Mouse (Mus musculus): Measurements from ENCODE around the gene Klk1b26. TPM values are rescaled to one million over a fixed set of nuclear protein-coding genes. Genes with fewer than 3 reads are reported as not detected.
"Not testable (repeated sequence)": the region's sequence is repeated elsewhere in the genome, so short reads cannot be mapped to it uniquely, and the experiment has no call there.

Gene Klk1b26
- not detected in 2 replicates for total RNA-seq (2014; fragmentation: Nextera tagmentation)
- not detected in 2 replicates for total RNA-seq (2017)

GRCm38 (mm10) chr7:44011868-44012267 lies at the start of gene Klk1b26:
TSS of gene Klk1b26 (plus strand) at chr7:44012168.
- not testable (repeated sequence) for ATAC-seq (replicated peaks; ENCODE audit: poor library complexity, severe bottlenecking)

GRCm38 (mm10) chr7:43966451-43966850 lies 45.5 kb upstream of the Klk1b26 start, which contains the start of gene Klk1b1:
TSS of gene Klk1b1 (plus strand) at chr7:43966751.
- ATAC-seq (replicated peaks; ENCODE audit: poor library complexity, severe bottlenecking) = no peak

- peak; percentile 56 for ATAC-seq (replicated peaks; ENCODE audit: poor library complexity, severe bottlenecking)
Measured at GRCm38 (mm10) chr7:43967058-43967457, 44.9 kb upstream of the Klk1b26 start.

GRCm38 (mm10) chr7:43967612-43968011 lies 44.4 kb upstream of the Klk1b26 start:
- peak; percentile 62 for ATAC-seq (replicated peaks; ENCODE audit: poor library complexity, severe bottlenecking)

GRCm38 (mm10) chr7:43975761-43976160 lies 36.2 kb upstream of the Klk1b26 start, which contains the start of gene Klk1b9:
TSS of gene Klk1b9 (plus strand) at chr7:43976061.
- ATAC-seq (replicated peaks; ENCODE audit: poor library complexity, severe bottlenecking) = not testable (repeated sequence)

- peak; percentile 56 for ATAC-seq (replicated peaks; ENCODE audit: poor library complexity, severe bottlenecking)
Measured at GRCm38 (mm10) chr7:43985657-43986056, 26.3 kb upstream of the Klk1b26 start.

- ATAC-seq (replicated peaks; ENCODE audit: poor library complexity, severe bottlenecking) = peak; percentile 89
Measured at GRCm38 (mm10) chr7:43994821-43995220, 17.1 kb upstream of the Klk1b26 start.

- not testable (repeated sequence) for ATAC-seq (replicated peaks; ENCODE audit: poor library complexity, severe bottlenecking)
Measured at GRCm38 (mm10) chr7:43995577-43995976, 16.4 kb upstream of the Klk1b26 start, which contains the start of gene Klk1b11. TSS of gene Klk1b11 (plus strand) at chr7:43995877.

- ATAC-seq (replicated peaks; ENCODE audit: poor library complexity, severe bottlenecking) = peak; percentile 95
Measured at GRCm38 (mm10) chr7:44004847-44005246, 7.1 kb upstream of the Klk1b26 start.

- not testable (repeated sequence) for ATAC-seq (replicated peaks; ENCODE audit: poor library complexity, severe bottlenecking)
Measured at GRCm38 (mm10) chr7:44014666-44015065, 2.7 kb downstream of the Klk1b26 start.

- no peak for ATAC-seq (replicated peaks; ENCODE audit: poor library complexity, severe bottlenecking)
Measured at GRCm38 (mm10) chr7:44015071-44015470, 3.1 kb downstream of the Klk1b26 start.

GRCm38 (mm10) chr7:44051990-44052389 lies 40.0 kb downstream of the Klk1b26 start, which contains the start of gene Klk1b27:
TSS of gene Klk1b27 (plus strand) at chr7:44052290.
- not testable (repeated sequence) for ATAC-seq (replicated peaks; ENCODE audit: poor library complexity, severe bottlenecking)

Other genes with a start within 250 kb of the Klk1b26 start
- gene Klk12, start 243.3 kb upstream of the Klk1b26 start, total RNA-seq (2014; fragmentation: Nextera tagmentation) = not detected in 2 replicates
- not detected in 2 replicates for gene Klk12, start 243.3 kb upstream of the Klk1b26 start, total RNA-seq (2017)
- gene Klk11, start 237.6 kb upstream of the Klk1b26 start, total RNA-seq (2014; fragmentation: Nextera tagmentation) = not detected in 2 replicates
- gene Klk11, start 237.6 kb upstream of the Klk1b26 start, total RNA-seq (2017) = not detected in 2 replicates
- not detected in 2 replicates for gene Klk10, start 231.1 kb upstream of the Klk1b26 start, total RNA-seq (2014; fragmentation: Nextera tagmentation)
- not detected in 2 replicates for gene Klk10, start 231.1 kb upstream of the Klk1b26 start, total RNA-seq (2017)
- gene Klk9, start 220.3 kb upstream of the Klk1b26 start, total RNA-seq (2014; fragmentation: Nextera tagmentation) = not detected in 2 replicates
- gene Klk9, start 220.3 kb upstream of the Klk1b26 start, total RNA-seq (2017) = not detected in 2 replicates
- 19.5 and 25.4 TPM in 2 replicates for gene Klk8, start 214.6 kb upstream of the Klk1b26 start, total RNA-seq (2014; fragmentation: Nextera tagmentation)
- gene Klk8, start 214.6 kb upstream of the Klk1b26 start, total RNA-seq (2017) = 10.8 and 11.1 TPM in 2 replicates
- not detected in 2 replicates for gene Klk7, start 200.9 kb upstream of the Klk1b26 start, total RNA-seq (2014; fragmentation: Nextera tagmentation)
- gene Klk7, start 200.9 kb upstream of the Klk1b26 start, total RNA-seq (2017) = not detected in 2 replicates
- gene Klk6, start 187.7 kb upstream of the Klk1b26 start, total RNA-seq (2014; fragmentation: Nextera tagmentation) = not detected in 2 replicates
- not detected in 2 replicates for gene Klk6, start 187.7 kb upstream of the Klk1b26 start, total RNA-seq (2017)
- not detected in 2 replicates for gene Klk5, start 170.2 kb upstream of the Klk1b26 start, total RNA-seq (2014; fragmentation: Nextera tagmentation)
- not detected in 2 replicates for gene Klk5, start 170.2 kb upstream of the Klk1b26 start, total RNA-seq (2017)
- gene Klk4, start 131.0 kb upstream of the Klk1b26 start, total RNA-seq (2014; fragmentation: Nextera tagmentation) = not detected in 2 replicates
- gene Klk4, start 131.0 kb upstream of the Klk1b26 start, total RNA-seq (2017) = not detected in 2 replicates
- gene Klk15, start 78.4 kb upstream of the Klk1b26 start, total RNA-seq (2014; fragmentation: Nextera tagmentation) = not detected in 2 replicates
- gene Klk15, start 78.4 kb upstream of the Klk1b26 start, total RNA-seq (2017) = not detected in 2 replicates
- gene Klk1b8, start 61.5 kb upstream of the Klk1b26 start, total RNA-seq (2014; fragmentation: Nextera tagmentation) = not detected in 2 replicates
- gene Klk1b8, start 61.5 kb upstream of the Klk1b26 start, total RNA-seq (2017) = not detected in 2 replicates
- gene Klk1b1, start 45.4 kb upstream of the Klk1b26 start, total RNA-seq (2014; fragmentation: Nextera tagmentation) = not detected in 2 replicates
- gene Klk1b1, start 45.4 kb upstream of the Klk1b26 start, total RNA-seq (2017) = not detected in 2 replicates
- gene Klk1b9, start 36.1 kb upstream of the Klk1b26 start, total RNA-seq (2014; fragmentation: Nextera tagmentation) = not detected in 2 replicates
- gene Klk1b9, start 36.1 kb upstream of the Klk1b26 start, total RNA-seq (2017) = not detected in 2 replicates
- not detected in 2 replicates for gene Klk1b11, start 16.3 kb upstream of the Klk1b26 start, total RNA-seq (2014; fragmentation: Nextera tagmentation)
- gene Klk1b11, start 16.3 kb upstream of the Klk1b26 start, total RNA-seq (2017) = not detected in 2 replicates
- gene Klk1b27, start 40.1 kb downstream of the Klk1b26 start, total RNA-seq (2014; fragmentation: Nextera tagmentation) = not detected in 2 replicates
- gene Klk1b27, start 40.1 kb downstream of the Klk1b26 start, total RNA-seq (2017) = not detected in 2 replicates
- not detected in 2 replicates for gene Klk1b21, start 90.2 kb downstream of the Klk1b26 start, total RNA-seq (2014; fragmentation: Nextera tagmentation)
- gene Klk1b21, start 90.2 kb downstream of the Klk1b26 start, total RNA-seq (2017) = not detected in 2 replicates
- gene Klk1b22, start 100.5 kb downstream of the Klk1b26 start, total RNA-seq (2014; fragmentation: Nextera tagmentation) = not detected in 2 replicates
- not detected in 2 replicates for gene Klk1b22, start 100.5 kb downstream of the Klk1b26 start, total RNA-seq (2017)
- not detected in 2 replicates for gene Klk1b16, start 124.6 kb downstream of the Klk1b26 start, total RNA-seq (2014; fragmentation: Nextera tagmentation)
- not detected in 2 replicates for gene Klk1b16, start 124.6 kb downstream of the Klk1b26 start, total RNA-seq (2017)
- not detected in 2 replicates for gene Klk1b24, start 176.1 kb downstream of the Klk1b26 start, total RNA-seq (2014; fragmentation: Nextera tagmentation)
- gene Klk1b24, start 176.1 kb downstream of the Klk1b26 start, total RNA-seq (2017) = not detected in 2 replicates
- gene Klk1b3, start 186.0 kb downstream of the Klk1b26 start, total RNA-seq (2014; fragmentation: Nextera tagmentation) = not detected in 2 replicates
- not detected in 2 replicates for gene Klk1b3, start 186.0 kb downstream of the Klk1b26 start, total RNA-seq (2017)
- not detected in 2 replicates for gene Klk1b4, start 195.3 kb downstream of the Klk1b26 start, total RNA-seq (2014; fragmentation: Nextera tagmentation)
- gene Klk1b4, start 195.3 kb downstream of the Klk1b26 start, total RNA-seq (2017) = not detected in 2 replicates
- gene Klk1b5, start 203.8 kb downstream of the Klk1b26 start, total RNA-seq (2014; fragmentation: Nextera tagmentation) = not detected in 2 replicates
- not detected in 2 replicates for gene Klk1b5, start 203.8 kb downstream of the Klk1b26 start, total RNA-seq (2017)
- gene Klk1, start 213.2 kb downstream of the Klk1b26 start, total RNA-seq (2014; fragmentation: Nextera tagmentation) = not detected in 2 replicates
- not detected in 2 replicates for gene Klk1, start 213.2 kb downstream of the Klk1b26 start, total RNA-seq (2017)
- not detected in 2 replicates for gene Gm36864, start 224.0 kb downstream of the Klk1b26 start, total RNA-seq (2014; fragmentation: Nextera tagmentation)
- not detected in 2 replicates for gene Gm36864, start 224.0 kb downstream of the Klk1b26 start, total RNA-seq (2017)
- gene 1700028J19Rik, start 234.5 kb downstream of the Klk1b26 start, total RNA-seq (2014; fragmentation: Nextera tagmentation) = 1.2 TPM in 1 of 2 replicates, not detected in the other
- 0.67 TPM in 1 of 2 replicates, not detected in the other for gene 1700028J19Rik, start 234.5 kb downstream of the Klk1b26 start, total RNA-seq (2017)
- 95.5 and 132 TPM in 2 replicates for gene 2410002F23Rik, start 234.6 kb downstream of the Klk1b26 start, total RNA-seq (2014; fragmentation: Nextera tagmentation)
- 63.5 and 86.2 TPM in 2 replicates for gene 2410002F23Rik, start 234.6 kb downstream of the Klk1b26 start, total RNA-seq (2017)
- gene Acp4, start 245.2 kb downstream of the Klk1b26 start, total RNA-seq (2014; fragmentation: Nextera tagmentation) = not detected in 2 replicates
- gene Acp4, start 245.2 kb downstream of the Klk1b26 start, total RNA-seq (2017) = 0.26 TPM in 1 of 2 replicates, not detected in the other
- not detected in 2 replicates for gene Gm15517, start 249.3 kb downstream of the Klk1b26 start, total RNA-seq (2014; fragmentation: Nextera tagmentation)
- not detected in 2 replicates for gene Gm15517, start 249.3 kb downstream of the Klk1b26 start, total RNA-seq (2017)